Mouse (Mus musculus) left cerebral cortex, postnatal 36 days (tissue): ENCODE results near the gene Tmem108. TPM values are rescaled to one million over a fixed set of nuclear protein-coding genes. Genes with fewer than 3 reads are reported as not detected.

Experiments used
- DNase-seq, 2 experiments: peaks; one replicate each; pipeline ENCODE4 v3.0.0; 2021 to 2022; ENCODE audit warnings: low spot score in 2 of 2, mixed read lengths in 1 of 2
- intact Hi-C: fragments of 180-260 bp; cut with DNase I; formaldehyde crosslinking; loops from one replicate; pipeline ENCODE4 v1.15.1; 2025
- total RNA-seq, 2 experiments: library from RNA; stranded (reverse); gene quantifications; 2 replicates each; pipeline ENCODE4 v1.2.3; 2021

Gene Tmem108
- total RNA-seq, 2 experiments from 2014 or later: 22.7 to 30.3 TPM

DNA sequence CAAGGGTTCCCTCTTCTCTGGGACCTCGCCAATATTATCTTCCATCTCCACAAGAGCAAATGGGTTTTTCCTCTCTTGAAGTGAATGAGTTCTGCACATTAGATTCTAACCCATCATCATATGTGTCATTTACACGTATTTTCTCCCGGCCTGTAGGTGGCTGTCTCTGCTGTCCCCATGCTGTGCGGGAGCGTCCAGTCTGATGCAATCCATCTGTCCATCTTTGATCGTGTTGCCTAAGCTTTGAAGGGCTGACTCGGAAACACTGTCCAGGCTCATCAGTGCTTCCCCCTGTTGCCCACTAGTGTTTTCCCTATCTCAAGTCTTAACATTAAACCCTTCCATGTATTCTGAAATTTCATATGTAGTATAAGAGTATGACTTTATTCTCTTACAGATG is 36.1 kb downstream of the Tmem108 start:
- DNase-seq: no peak
- intact Hi-C loops: no loop called here

DNA sequence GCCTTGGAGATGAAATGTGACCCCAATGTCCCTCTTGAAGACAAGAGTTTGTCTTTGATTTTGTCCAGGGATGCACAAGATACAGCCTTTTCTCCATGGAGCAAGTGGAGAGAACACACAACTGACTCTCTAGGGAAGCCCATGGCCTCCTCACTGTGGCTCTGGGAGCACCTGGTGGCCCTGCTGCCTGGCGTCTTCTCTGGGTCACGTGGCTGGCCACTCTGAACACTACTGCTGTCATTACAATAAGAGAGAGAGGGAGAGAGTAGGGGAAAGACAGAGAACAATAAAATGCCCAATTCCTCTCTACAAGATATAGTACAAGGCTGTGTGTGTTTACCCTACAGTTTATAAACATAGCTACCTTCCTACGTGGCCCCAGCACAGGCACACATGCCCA is 40.2 kb downstream of the Tmem108 start:
- intact Hi-C loops: no loop called here
- no peak for DNase-seq

DNA sequence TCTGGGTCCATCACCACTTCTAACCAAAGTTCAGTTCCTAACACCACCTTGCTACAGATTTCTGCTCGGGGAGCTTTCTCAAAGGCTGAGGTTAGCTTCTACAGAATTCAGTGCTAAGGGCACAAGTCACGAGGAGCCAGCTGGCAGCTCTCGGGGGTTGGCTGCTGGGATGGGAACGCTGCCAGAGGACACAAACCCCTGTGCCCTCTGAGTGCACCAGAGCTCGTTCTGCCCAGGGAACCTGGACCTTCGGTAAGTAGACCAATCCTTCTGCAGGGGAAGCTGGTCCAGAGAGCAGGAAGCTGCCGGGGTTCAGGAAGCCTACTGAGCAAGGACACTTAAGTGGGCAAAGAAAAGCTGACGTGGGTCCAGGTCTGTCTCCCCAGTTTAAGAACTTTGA is 40.6 kb downstream of the Tmem108 start:
- no peak for DNase-seq
- intact Hi-C loops: no loop called here

DNA sequence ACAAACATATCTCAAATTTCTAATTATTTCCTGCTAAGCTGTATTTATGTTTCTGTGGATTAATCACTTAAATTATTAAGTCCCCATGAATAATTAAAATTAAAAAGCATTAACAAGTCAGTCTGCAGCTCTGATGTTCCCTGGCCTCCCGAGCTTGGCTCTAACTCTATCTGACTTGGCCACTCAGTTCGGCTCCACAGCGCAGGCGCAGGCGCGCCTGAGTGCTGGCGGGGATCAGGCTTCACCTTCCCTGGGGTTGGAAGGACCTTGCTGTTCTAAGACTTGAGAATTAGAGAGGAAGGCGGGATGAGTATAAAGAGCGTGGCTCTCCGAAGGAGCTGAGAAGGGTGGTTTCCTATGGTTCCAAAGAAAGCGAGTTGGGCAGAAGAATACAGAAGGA is 41.6 kb downstream of the Tmem108 start:
- intact Hi-C loops: no loop called here

DNA sequence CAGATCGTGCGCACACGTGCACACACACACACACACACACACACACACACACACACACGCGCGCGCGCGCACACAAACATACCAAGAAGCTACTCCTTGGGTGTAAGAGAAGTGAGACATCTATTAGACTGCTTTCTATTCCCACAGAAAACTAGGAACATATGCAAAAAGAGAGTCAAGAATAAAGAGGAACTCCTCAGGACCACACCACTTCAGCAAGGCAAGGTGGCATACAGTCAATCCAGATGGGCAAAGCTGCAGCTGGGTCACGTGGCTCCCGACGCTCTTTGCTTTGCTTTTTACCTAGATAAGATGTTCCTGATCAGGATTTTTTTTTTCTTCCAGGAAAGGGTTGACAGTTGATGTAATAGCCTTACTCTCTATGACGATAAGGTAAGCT is 45.6 kb downstream of the Tmem108 start:
- no peak for DNase-seq
- intact Hi-C loops: no loop called here

More for the DNA sequence above, 41.6 kb downstream of the Tmem108 start:
- DNase-seq: no peak

DNA sequence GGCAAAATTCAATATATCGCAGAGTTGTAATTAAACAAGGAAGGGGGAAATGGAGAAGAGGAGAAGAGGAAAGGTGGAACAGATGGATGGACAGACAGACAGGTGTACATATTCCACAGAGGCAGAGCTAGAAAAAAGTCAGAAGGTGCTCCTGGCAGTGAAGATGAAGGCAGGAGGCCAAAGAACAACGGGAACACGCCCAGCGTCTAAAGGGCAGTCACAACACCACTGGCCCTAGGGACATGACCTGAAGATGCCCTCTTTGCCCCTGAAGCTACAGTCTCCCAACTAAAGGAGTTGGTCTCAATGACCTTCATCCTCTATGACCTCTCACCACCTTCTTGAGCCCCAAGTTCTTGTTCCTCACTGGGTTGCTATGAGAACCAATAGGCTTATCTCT is 46.3 kb downstream of the Tmem108 start:
- intact Hi-C loops: no loop called here
- DNase-seq: no peak

DNA sequence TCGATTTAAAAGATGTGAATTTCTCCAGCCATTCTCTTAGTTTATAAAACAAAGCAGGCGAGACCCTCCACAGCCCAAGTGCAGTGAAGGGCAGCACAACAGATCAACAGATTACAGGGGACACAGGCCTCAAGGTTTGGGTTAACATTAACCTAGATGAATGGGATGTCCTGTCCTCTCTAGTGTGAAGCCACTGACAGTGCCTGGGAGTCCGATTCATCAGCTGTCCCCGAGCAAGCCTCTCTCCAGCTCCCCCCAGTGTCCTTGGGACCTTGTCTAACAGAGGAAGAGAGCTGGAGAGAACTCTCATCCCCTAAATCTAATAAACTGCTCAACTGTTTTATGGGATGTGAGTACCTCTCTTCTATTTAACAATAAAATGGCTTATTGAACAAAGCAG is 48.4 kb downstream of the Tmem108 start:
- intact Hi-C loops: no loop called here
- no peak for DNase-seq

DNA sequence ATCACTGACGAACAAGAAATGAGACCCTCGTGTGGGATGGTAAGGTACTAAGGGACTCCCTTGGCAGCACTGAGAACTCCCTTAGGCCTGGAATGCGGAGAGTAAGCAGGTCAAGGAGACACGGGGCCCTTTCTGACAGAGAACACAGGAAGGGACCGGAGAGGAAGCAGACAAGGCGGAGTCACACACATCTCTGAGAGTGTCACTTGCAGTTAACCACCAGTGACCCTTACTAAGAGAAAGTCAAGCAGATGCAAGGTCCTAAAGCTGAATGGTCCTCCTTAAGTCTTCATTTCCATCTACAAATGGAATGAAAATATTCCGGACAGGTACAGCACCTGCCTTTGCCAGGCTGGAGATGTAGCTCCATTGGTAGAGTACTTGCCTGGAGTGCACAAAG is 48.9 kb downstream of the Tmem108 start:
- DNase-seq: no peak
- intact Hi-C loops: no loop called here

DNA sequence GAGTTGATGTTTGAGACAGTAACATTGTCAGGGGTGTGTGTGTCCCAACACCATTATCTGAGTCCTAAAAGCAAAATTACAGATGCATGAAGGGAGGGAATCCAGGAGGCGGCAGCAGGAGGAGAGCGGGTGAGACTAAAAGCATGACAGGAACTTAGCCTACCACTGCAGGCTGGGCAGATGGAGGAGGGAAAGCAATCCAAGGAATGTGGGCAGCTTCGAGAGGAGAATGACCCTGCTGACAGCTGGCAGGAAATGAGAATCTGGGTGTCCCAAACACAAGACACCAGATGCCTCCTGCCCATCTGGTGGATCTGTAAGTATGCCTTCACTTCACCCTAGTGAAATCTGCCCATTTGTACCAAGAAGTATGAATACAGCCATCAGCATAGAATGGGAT is 51.9 kb downstream of the Tmem108 start:
- DNase-seq: peak in 1 of 2 experiments; percentile 18
- intact Hi-C loops: no loop called here

DNA sequence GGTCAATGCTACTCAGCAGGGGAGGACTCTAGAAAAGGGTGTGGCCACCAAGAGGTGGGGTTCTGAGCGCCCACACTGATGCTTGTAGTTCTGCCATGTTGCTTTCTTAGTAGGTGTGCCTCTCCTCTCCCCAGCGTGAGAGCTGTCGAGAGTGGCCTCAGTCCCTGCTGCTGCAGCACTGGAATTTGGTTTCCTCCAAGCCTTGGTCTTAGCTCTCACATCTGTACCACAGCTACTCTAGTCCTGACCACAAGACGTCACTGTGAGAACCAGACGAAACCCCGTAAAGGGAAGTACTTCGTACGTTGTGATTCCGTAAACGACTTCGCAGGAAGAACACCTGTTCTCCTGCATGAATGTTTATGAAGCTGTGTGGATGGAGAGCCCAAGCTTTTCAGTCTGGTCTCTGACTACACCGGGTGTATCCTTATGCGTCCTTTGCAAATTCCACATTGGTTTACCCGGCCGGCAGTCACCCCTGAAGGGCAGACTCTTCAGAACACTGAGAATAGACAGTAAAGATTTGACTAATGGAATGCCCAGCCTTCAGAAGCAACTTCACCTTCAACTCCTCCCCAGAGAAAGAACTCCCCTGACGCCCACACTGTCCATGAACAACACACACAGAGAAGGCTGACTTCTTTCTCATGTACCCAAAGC is 53.0 kb downstream of the Tmem108 start:
- DNase-seq: no peak
- intact Hi-C loops: no loop called here

DNA sequence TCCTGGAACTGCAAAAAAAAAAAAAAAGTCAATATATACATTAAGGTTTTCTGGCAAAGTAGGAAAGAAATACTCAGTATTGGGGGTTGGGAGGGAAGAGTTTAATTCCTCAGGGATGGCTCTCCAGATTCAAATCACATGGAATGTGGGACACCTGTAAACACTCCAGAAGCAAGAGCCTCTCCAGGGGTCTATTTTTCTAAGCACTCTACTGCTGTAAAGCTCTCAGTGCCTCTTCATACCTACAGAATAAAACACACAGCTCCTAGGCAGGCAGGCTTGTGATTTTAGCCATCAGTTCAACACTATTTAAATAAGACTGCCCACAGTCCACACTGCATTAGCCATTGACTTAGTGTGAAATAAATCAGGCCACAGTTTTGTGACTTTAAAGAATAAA is 53.8 kb downstream of the Tmem108 start:
- intact Hi-C loops: no loop called here

DNA sequence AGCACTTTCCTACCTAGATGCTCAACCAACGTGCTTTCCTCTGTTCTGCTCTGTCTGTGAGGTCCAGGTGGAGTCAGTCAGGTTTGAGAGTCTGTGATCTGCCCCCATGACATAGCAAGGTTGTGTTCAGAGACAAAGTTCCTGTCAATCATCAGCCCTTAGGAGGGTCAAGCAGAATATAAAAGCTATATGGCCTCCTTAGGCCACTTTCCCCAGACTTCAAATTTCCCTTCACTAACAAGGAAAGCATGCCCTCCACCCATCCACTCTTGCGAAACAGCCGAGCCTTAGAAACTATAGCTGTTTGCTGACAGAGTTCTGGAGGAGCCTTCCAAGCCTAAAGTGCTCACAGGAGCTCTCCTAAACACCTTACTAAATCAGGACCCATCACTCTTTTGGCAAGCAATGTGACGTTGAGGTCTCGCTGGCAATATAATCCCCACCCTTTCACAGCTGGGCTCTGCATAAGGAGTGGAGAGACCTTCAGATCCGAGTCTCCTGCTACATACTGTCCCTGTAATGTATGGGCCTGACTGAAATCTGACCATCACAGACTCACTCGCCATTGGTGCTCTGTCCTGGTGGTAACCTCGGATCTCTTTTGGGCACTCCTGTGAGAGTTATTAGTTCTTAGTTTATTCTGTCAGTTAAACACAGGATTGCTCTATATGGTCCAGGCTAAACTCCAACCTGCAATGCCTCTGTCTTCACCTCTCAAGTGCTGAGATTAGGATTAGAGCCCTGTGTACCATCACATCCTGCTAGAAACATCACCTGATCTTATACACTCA is 54.4 kb downstream of the Tmem108 start:
- intact Hi-C loops: no loop called here
- no peak for DNase-seq

More for the DNA sequence above, 53.8 kb downstream of the Tmem108 start:
- DNase-seq: no peak

DNA sequence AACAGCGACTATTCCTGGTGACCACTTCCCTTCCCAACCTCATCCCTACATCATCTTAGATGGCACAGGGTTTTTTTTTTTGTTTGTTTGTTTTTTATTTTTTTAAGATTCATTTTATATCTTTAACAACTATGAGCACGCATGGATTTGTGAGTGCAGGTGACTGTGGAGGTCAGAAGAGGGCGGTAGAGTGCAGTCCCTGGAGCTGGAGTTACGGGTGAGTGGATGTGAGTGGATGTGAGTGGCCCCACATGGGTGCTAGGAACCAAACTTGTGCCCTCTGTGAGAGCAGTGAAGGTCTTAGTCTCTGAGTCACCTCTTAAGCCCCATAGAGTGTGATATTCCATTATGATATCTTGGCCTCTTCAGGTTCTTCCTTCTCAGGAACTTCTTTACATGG is 55.9 kb downstream of the Tmem108 start:
- intact Hi-C loops: no loop called here
- no peak for DNase-seq

DNA sequence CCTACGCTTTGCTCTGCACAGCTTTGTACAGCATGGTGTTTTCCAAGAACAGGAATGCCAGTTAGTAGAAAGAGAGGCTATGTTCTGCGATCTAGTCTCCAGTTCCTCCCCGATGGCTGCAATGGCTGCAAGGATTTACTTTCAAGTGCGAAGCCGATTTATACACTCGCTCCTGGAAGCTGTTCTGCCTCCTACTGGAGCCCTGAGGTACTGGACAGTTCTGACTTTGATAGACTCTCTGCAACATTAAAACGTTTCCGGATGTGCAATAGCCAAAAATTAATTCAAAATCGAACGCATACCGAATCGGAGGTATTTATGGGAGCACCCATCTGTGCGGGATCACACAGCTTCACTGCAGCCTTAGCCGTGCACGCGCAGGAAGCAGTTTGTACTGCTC is 58.6 kb downstream of the Tmem108 start:
- DNase-seq: no peak
- intact Hi-C loops: no loop called here

DNA sequence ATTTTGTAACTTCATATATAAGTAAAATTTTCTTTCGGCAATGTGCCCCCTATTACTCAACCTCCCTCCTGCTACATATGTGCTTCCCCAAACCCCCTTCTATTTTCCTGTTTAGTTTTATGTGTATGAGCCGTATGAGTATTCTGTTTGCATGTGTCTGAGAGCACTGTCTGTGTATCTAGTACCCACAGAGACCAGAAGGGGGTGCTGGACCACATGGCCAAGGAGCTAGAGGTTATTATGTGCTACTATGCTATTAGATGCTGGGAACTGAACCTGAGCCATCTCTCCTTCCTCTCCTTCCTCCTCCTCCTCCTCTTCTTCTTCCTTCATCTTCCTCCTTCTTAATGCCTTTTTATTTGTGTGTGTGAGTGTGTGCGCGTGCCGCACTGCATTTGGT is 59.2 kb downstream of the Tmem108 start:
- intact Hi-C loops: no loop called here
- DNase-seq: no peak

DNA sequence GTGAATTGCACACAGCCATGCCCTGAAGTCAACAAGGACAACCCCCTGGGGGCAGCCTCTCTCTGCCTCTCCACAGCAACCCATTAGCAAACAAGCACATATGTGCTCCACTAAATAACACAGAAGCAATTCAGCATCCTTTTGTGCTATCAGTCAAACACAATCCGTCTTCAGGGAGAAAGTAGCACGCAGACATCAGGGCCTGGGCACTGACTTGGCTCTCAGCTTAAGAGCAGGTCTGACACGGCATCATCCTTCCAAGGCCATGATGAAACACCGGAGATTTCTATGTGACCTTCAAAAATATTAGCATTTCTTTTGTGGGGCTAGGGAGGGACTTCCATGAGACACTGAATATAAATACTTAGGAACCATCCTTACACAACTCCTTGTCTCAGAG is 60.2 kb downstream of the Tmem108 start:
- DNase-seq: no peak
- intact Hi-C loops: no loop called here

DNA sequence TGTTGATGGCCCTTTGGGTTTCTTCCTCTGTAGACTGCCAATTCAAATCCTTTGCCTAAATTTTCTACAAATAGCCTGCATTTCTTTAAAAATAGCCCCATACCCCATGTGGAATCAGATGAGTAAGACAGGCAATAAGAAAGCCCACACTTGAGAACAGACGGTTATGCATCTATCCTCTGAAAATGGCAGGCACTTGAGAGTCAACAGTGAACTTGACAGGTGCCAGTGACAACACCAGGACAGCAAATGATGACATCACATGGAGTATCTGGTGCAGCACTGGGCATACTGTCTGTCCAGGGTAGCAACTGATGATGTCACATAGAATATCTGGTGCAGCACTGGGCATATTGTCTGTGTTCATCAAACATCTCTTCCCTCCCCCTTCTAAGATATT is 61.4 kb downstream of the Tmem108 start:
- peak in 1 of 2 experiments; percentile 24 for DNase-seq
- intact Hi-C loops: no loop called here

DNA sequence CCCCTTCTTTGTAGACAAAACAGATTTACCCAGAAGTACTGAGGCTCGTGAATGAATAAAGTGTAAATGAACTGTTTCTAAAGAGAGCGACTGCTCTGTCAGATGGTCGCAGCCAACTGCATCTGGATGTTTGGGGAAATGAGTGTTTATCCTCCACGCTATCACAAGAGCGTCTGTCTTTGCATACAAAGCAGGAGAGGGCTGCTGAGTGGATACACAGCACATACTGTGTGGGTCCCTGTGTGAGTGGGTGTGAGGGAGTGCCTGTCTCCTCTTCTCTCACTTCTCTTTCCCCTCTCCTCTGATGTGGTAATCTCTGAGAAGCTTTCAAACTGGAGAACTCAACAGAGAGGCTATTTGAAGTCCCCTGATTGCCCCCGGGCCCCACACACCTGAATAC is 64.7 kb downstream of the Tmem108 start:
- intact Hi-C loops: no loop called here
- DNase-seq: peak in 1 of 2 experiments; percentile 16

DNA sequence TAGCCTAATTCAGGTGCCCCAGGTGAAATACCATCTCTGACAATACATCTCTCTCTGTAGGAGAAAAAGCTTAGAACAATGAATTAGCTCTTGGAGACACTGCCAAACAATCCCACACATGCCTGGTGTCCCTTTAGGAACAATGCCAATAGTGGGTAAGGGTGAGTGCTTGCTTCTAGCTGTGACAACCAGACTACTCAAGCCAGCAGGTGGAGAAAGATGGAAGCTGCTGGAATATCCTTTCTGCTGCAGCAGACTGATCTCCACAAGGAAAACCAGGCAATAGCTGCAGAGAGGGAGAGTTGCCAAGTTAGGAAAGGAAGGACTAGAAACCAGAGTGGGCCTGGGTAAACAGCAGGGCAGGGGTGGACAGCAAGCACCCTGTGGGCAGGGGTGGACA is 67.8 kb downstream of the Tmem108 start:
- intact Hi-C loops: no loop called here
- DNase-seq: peak in 1 of 2 experiments; percentile 12

DNA sequence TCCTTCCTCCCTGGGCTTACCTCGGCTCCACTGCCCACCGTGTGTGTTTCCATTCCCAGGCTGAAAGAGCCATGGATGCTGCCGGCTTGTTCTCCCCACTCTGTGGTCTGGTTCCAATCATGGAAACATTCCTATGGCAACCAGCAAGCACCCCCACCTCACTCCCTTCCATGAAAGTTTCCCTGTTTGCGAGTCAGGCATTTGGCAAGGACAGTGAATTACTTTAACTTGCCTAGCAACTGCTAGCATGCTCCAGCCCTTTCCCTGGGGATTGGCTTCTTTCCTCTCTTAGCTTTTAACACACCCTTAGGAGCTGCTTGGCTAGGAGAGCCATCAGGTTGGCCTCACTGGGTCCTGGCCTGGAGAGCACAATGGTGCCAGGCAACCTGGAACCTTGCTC is 68.9 kb downstream of the Tmem108 start:
- DNase-seq: peak; percentile 55 to 59
- intact Hi-C loops: no loop called here

DNA sequence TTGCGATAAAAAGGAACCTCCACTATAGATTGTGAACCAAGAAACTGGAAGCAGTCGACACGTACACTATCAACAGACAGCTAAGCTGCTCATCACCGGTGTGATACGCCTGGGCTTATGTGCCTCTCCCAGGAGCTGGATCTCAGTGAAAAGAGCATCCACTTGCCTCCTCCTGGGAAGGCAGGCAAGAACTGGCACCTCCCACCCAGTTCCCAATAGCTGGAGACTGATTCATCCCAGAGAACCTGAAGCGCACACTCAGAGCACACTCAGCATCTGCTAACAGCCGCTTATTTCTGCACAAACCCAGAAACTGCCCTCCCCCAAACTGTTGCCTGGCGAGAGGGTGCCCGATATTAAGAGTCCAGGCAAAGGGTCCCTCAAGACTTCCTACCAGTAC is 69.8 kb downstream of the Tmem108 start:
- DNase-seq: peak; percentile 57 to 71
- intact Hi-C loops: no loop called here
